18 mouse cellular contexts compared by ENCODE assay signal in genomic region chr3:32694737-32695582, GRCm38 (mm10). TPM values are rescaled to one million over a fixed set of nuclear protein-coding genes. Genes with fewer than 3 reads are reported as not detected.
DNase-seq lines count a peak whose midpoint lies in the region; ATAC-seq and TF ChIP-seq lines count a peak whose summit lies in the region.
"Had no signal": no experiment of that assay in that cellular context is flagged by ENCODE, and none has a peak within 500 bp of the region (broad histone marks: within the 10 kb centered on the region; RNA-seq: fewer than 3 reads in every experiment).

No protein-coding gene starts in this region.

- 81% methylated on average over 12 of the region's 12 CpGs for WGBS in hindbrain, postnatal 0 days
- WGBS in hindbrain, embryonic 10.5 days: 82% methylated on average over 12 of the region's 12 CpGs
- 54% methylated on average over 12 of the region's 12 CpGs for WGBS in lung, embryonic 16.5 days

- H3K9me3 ChIP-seq in hindbrain, postnatal 0 days (ENCODE audit: low read length): no peaks in the 10 kb centered on the region
- no peaks in the 10 kb centered on the region for H3K9me3 ChIP-seq in hindbrain, embryonic 10.5 days
- no peaks in the 10 kb centered on the region for H3K9me3 ChIP-seq in lung, embryonic 16.5 days (ENCODE audit: control insufficient read depth, low read length)
- H3K9me3 ChIP-seq: embryonic facial prominence, embryonic 12.5 days; forebrain, embryonic 10.5 days; hindbrain, embryonic 13.5 days; limb, embryonic 10.5 days; midbrain, embryonic 15.5 days had no signal

- TF ChIP-seq POLR2A in cortical plate, adult 2 months (IDR thresholded peaks at IDR 0.05; ENCODE audit: extremely low read depth, insufficient read depth, low read length): no peak

- H3K27ac ChIP-seq in hindbrain, postnatal 0 days: no peak overlapping the region
- H3K27ac ChIP-seq in hindbrain, embryonic 10.5 days: no peak overlapping the region
- peak overlapping the region; percentile 30; the same call in 1 of the 2 replicates for H3K27ac ChIP-seq in lung, embryonic 16.5 days (ENCODE audit: low read length)
- no peak overlapping the region for H3K27ac ChIP-seq in cortical plate, adult 2 months (ENCODE audit: insufficient read depth, low read length)
- H3K27ac ChIP-seq: embryonic facial prominence, embryonic 12.5 days; forebrain, embryonic 10.5 days; hindbrain, embryonic 13.5 days; limb, embryonic 10.5 days; midbrain, embryonic 15.5 days had no signal

- H3K4me1 ChIP-seq in hindbrain, postnatal 0 days (ENCODE audit: insufficient read depth, low read length): no peaks in the 10 kb centered on the region
- H3K4me1 ChIP-seq in hindbrain, embryonic 10.5 days (replicated peaks): 0 out of 2 replicates have a peak, but pooled peaks cover 7% of the 10 kb centered on the region
- H3K4me1 ChIP-seq in lung, embryonic 16.5 days (replicated peaks; ENCODE audit: control insufficient read depth, insufficient read depth, low read length): no peaks in the 10 kb centered on the region
- no peaks in the 10 kb centered on the region for H3K4me1 ChIP-seq in cortical plate, adult 2 months (ENCODE audit: control insufficient read depth, insufficient read depth, low read length)
- H3K4me1 ChIP-seq: embryonic facial prominence, embryonic 12.5 days; hindbrain, embryonic 13.5 days; limb, embryonic 10.5 days; midbrain, embryonic 15.5 days had no signal

- no peaks in the 10 kb centered on the region for H3K36me3 ChIP-seq in hindbrain, postnatal 0 days (ENCODE audit: insufficient read depth, low read length)
- H3K36me3 ChIP-seq in hindbrain, embryonic 10.5 days: no peaks in the 10 kb centered on the region
- no peaks in the 10 kb centered on the region for H3K36me3 ChIP-seq in lung, embryonic 16.5 days (ENCODE audit: control insufficient read depth, insufficient read depth, low read length)
- H3K36me3 ChIP-seq: embryonic facial prominence, embryonic 12.5 days; forebrain, embryonic 10.5 days; hindbrain, embryonic 13.5 days; limb, embryonic 10.5 days; midbrain, embryonic 15.5 days had no signal

- 0 out of 2 replicates have a peak, but pooled peaks have one; percentile 14 for TF ChIP-seq CTCF in hindbrain, postnatal 0 days (IDR thresholded peaks at IDR 0.05; ENCODE audit: low read depth)
- TF ChIP-seq CTCF in cortical plate, adult 2 months (IDR thresholded peaks at IDR 0.05; ENCODE audit: extremely low read depth, insufficient read depth, low read length): peak; percentile 15; the same call in 1 of the 2 replicates

- no peak overlapping the region for H3K4me3 ChIP-seq in hindbrain, postnatal 0 days (ENCODE audit: low read length)
- H3K4me3 ChIP-seq in hindbrain, embryonic 10.5 days: no peak overlapping the region
- H3K4me3 ChIP-seq in lung, embryonic 16.5 days (ENCODE audit: low read length): no peak overlapping the region
- H3K4me3 ChIP-seq in cortical plate, adult 2 months (ENCODE audit: insufficient read depth, low read length): no peak overlapping the region
- H3K4me3 ChIP-seq: embryonic facial prominence, embryonic 12.5 days; forebrain, embryonic 10.5 days; hindbrain, embryonic 13.5 days; limb, embryonic 10.5 days; midbrain, embryonic 15.5 days had no signal

- ATAC-seq in hindbrain, postnatal 0 days: no peak
- ATAC-seq in lung, embryonic 16.5 days (ENCODE audit: low read depth): peak; percentile 56
- ATAC-seq: midbrain, embryonic 15.5 days had no signal

- H3K9ac ChIP-seq in hindbrain, postnatal 0 days (replicated peaks; ENCODE audit: low read length): no peak overlapping the region
- H3K9ac ChIP-seq in lung, embryonic 16.5 days (ENCODE audit: low read length): no peak overlapping the region
- H3K9ac ChIP-seq: embryonic facial prominence, embryonic 12.5 days; hindbrain, embryonic 13.5 days; midbrain, embryonic 15.5 days had no signal

- DNase-seq in hindbrain, postnatal 0 days (ENCODE audit: low spot score): no peak
- no peak for DNase-seq in hindbrain, embryonic 10.5 days (ENCODE audit: low spot score)
- no peak for DNase-seq in lung, postnatal 4 days
- DNase-seq in yolk sac, embryonic 10.5 days (ENCODE audit: low spot score): peak; percentile 40
- DNase-seq in retina, postnatal 1 day: no peak
- DNase-seq in adrenal gland, postnatal 25 days: no peak
- DNase-seq: cerebellum, postnatal 25 days; kidney, adult 8-10 months; lung, postnatal 36 days; right cerebral cortex, postnatal 14 days; thymus, postnatal 4 days had no signal

- H3K27me3 ChIP-seq in hindbrain, postnatal 0 days (ENCODE audit: insufficient read depth, low read length): no peaks in the 10 kb centered on the region
- no peaks in the 10 kb centered on the region for H3K27me3 ChIP-seq in hindbrain, embryonic 10.5 days (ENCODE audit: insufficient read depth, poor library complexity, severe bottlenecking)
- no peaks in the 10 kb centered on the region for H3K27me3 ChIP-seq in lung, embryonic 16.5 days (ENCODE audit: control insufficient read depth, insufficient read depth, low read depth, low read length)
- H3K27me3 ChIP-seq: embryonic facial prominence, embryonic 12.5 days; hindbrain, embryonic 13.5 days; midbrain, embryonic 15.5 days had no signal

- no peak overlapping the region for H3K4me2 ChIP-seq in hindbrain, postnatal 0 days (ENCODE audit: low read depth, low read length)
- peak overlapping the region; percentile 7; the same call in 1 of the 2 replicates for H3K4me2 ChIP-seq in lung, embryonic 16.5 days (ENCODE audit: low read depth, low read length)
- H3K4me2 ChIP-seq: embryonic facial prominence, embryonic 12.5 days; hindbrain, embryonic 13.5 days; midbrain, embryonic 15.5 days had no signal

RNA-seq across cellular contexts. Expression of gene Actl6a, which starts 11.1 kb away (rescaled TPM):
- 42.2 and 50.1 TPM in 2 replicates for total RNA-seq in hindbrain, postnatal 0 days (2014; rRNA removed)
- polyA plus RNA-seq in hindbrain, postnatal 0 days (2015; fragmentation: Nextera tagmentation; extraction: Ambion mirVana): 52.9 and 55.4 TPM in 2 replicates
- polyA plus RNA-seq in hindbrain, embryonic 10.5 days (2016; fragmentation: Nextera tagmentation; extraction: Ambion mirVana): 244 and 272 TPM in 2 replicates
- 152 and 155 TPM in 2 replicates for polyA plus RNA-seq in lung, embryonic 16.5 days (2015; fragmentation: Nextera tagmentation; extraction: Ambion mirVana)
- 17.7 and 17.9 TPM in 2 replicates for polyA plus RNA-seq in cortical plate, adult 2 months (2012; rRNA removed)
- total RNA-seq in adrenal gland, postnatal 25 days (2021): 55.6 and 57.1 TPM in 2 replicates

RNA-seq across cellular contexts. Expression of gene Ndufb5, which starts 41.8 kb away (rescaled TPM):
- 494 and 640 TPM in 2 replicates for total RNA-seq in hindbrain, postnatal 0 days (2014; rRNA removed)
- 397 and 399 TPM in 2 replicates for polyA plus RNA-seq in hindbrain, postnatal 0 days (2015; fragmentation: Nextera tagmentation; extraction: Ambion mirVana)
- polyA plus RNA-seq in hindbrain, embryonic 10.5 days (2016; fragmentation: Nextera tagmentation; extraction: Ambion mirVana): 281 and 302 TPM in 2 replicates
- polyA plus RNA-seq in lung, embryonic 16.5 days (2015; fragmentation: Nextera tagmentation; extraction: Ambion mirVana): 303 and 310 TPM in 2 replicates
- 321 and 333 TPM in 2 replicates for polyA plus RNA-seq in cortical plate, adult 2 months (2012; rRNA removed)
- total RNA-seq in adrenal gland, postnatal 25 days (2021): 296 and 331 TPM in 2 replicates

RNA-seq across cellular contexts. Expression of gene Mrpl47, which starts 42.4 kb away (rescaled TPM):
- total RNA-seq in hindbrain, postnatal 0 days (2014; rRNA removed): 4.4 and 7.5 TPM in 2 replicates
- polyA plus RNA-seq in hindbrain, postnatal 0 days (2015; fragmentation: Nextera tagmentation; extraction: Ambion mirVana): 27.7 and 29.1 TPM in 2 replicates
- polyA plus RNA-seq in hindbrain, embryonic 10.5 days (2016; fragmentation: Nextera tagmentation; extraction: Ambion mirVana): 34.5 and 37.8 TPM in 2 replicates
- polyA plus RNA-seq in lung, embryonic 16.5 days (2015; fragmentation: Nextera tagmentation; extraction: Ambion mirVana): 28.3 and 28.9 TPM in 2 replicates
- 12.7 and 12.8 TPM in 2 replicates for polyA plus RNA-seq in cortical plate, adult 2 months (2012; rRNA removed)
- 27.8 and 33.5 TPM in 2 replicates for total RNA-seq in adrenal gland, postnatal 25 days (2021)
